Mouse (Mus musculus) olfactory bulb, adult 2 months (tissue): ENCODE results near the gene Ccdc12.

ENCODE experiments used
- CTCF ChIP-seq: fragments of 200-500 bp; IDR thresholded peaks from 2 replicates; pipeline ENCODE4 v1.5.1; 2012; ENCODE audit warnings: low read depth, mild to moderate bottlenecking, low read length, moderate library complexity; ENCODE audit not compliant: insufficient read depth
- POLR2A ChIP-seq: fragments of 200-500 bp; IDR thresholded peaks from 2 replicates; pipeline ENCODE4 v1.6.1; 2012; ENCODE audit warnings: mild to moderate bottlenecking, low read depth, low read length, moderate library complexity; ENCODE audit not compliant: insufficient read depth

GRCm38 (mm10) chr9:110649775-110650174 lies 6.5 kb upstream of the Ccdc12 start:
- TF ChIP-seq CTCF (no peak), POLR2A (no peak)
